Mouse (Mus musculus): ENCODE data around the gene Ackr3. TPM values are rescaled to one million over a fixed set of nuclear protein-coding genes. Genes with fewer than 3 reads are reported as not detected.

The Ackr3 gene
- polyA plus RNA-seq, 1 experiment from 2014 or later, result 27.4 TPM

DNA sequence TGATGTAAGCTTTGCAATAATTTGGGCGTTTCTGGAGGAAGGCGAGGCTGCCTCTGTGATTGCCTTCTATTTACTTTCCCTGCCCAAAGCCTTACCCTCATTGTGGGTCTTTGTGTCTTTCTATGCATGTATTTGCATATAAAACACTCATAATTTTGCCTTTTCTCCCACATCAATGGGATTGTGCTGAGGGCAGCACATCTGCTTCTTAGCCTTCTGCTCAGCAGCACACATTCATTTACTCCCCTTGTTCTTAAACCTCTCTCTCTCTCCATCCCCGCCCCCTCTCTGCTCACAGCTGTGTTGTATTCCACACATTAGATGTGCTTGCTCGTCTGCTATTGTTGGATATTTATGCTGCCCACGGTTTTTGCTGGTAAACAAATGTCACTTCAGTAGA, 5.3 kb downstream of the Ackr3 start:
- Histone ChIP-seq H3K4me2 (ENCODE audit: low read depth, low read length) (no peak overlapping the region; the same call in 1 of the 2 replicates), H3K9ac (ENCODE audit: low read length) (no peak overlapping the region), H3K27me3 (ENCODE audit: control insufficient read depth, insufficient read depth, low read depth, low read length) (peaks cover 4% of the 10 kb centered on the region; the same call in 1 of the 2 replicates), H3K9me3 (ENCODE audit: control insufficient read depth, low read length) (no peaks in the 10 kb centered on the region), H3K36me3 (ENCODE audit: control insufficient read depth, insufficient read depth, low read length) (no peaks in the 10 kb centered on the region), H3K4me1 (replicated peaks; ENCODE audit: control insufficient read depth, insufficient read depth, low read length) (peaks cover 5% of the 10 kb centered on the region), H3K4me3 (ENCODE audit: low read length) (no peak overlapping the region), H3K27ac (ENCODE audit: low read length) (no peak overlapping the region)
- 76% methylated on average over 5 of the region's 5 CpGs for WGBS
- no peak for ATAC-seq (ENCODE audit: low read depth)

DNA sequence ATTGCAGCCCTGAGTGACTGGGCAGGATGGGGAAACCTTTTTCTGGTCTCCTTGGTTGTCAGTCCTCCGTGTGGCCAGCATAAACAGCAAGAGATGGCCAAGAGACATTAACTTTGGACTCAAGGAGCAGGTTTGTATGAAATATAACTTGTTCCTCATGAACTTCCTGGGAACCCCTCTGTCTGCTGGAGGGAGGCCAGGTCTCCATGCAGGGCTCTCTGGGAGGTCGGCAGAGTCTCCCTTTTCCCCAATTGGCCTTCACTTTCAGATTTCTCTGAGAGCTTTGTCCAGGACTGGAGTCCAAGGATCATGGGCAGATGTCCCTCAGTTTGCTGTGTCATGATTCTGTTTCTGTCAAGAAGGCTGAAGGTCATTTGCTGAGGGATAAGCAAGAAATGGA, 6.0 kb downstream of the Ackr3 start:
- Histone ChIP-seq H3K4me1 (replicated peaks; ENCODE audit: control insufficient read depth, insufficient read depth, low read length) (0 out of 2 replicates have a peak, but pooled peaks cover 2% of the 10 kb centered on the region), H3K27me3 (ENCODE audit: control insufficient read depth, insufficient read depth, low read depth, low read length) (peaks cover 4% of the 10 kb centered on the region; the same call in 1 of the 2 replicates), H3K9ac (ENCODE audit: low read length) (no peak overlapping the region), H3K9me3 (ENCODE audit: control insufficient read depth, low read length) (no peaks in the 10 kb centered on the region), H3K4me3 (ENCODE audit: low read length) (no peak overlapping the region), H3K27ac (ENCODE audit: low read length) (no peak overlapping the region), H3K4me2 (ENCODE audit: low read depth, low read length) (no peak overlapping the region), H3K36me3 (ENCODE audit: control insufficient read depth, insufficient read depth, low read length) (no peaks in the 10 kb centered on the region)
- WGBS, result 40% methylated on average over 2 of the region's 2 CpGs
- no peak for ATAC-seq (ENCODE audit: low read depth)

DNA sequence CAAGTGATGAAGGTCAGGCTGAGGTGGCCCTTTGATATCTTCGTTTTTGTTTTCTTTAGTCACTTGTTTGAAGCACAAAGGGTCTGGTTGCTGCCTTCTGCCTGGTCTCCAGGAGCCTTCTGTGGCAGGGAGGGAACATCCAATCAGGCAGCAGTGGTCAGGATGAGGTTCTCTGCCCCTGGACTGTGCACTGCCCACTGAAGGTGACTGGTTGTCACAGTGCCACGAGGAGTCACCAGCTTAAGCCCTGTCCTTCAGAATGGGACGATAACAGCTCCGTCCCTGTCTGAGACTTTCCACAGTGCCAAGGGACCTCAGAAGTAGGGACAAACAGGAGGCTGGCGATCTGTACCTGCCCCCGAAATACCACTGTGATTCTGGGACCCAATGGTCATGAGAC, 6.6 kb downstream of the Ackr3 start:
- Histone ChIP-seq H3K27ac (ENCODE audit: low read length) (no peak overlapping the region), H3K4me3 (ENCODE audit: low read length) (no peak overlapping the region), H3K4me2 (ENCODE audit: low read depth, low read length) (no peak overlapping the region), H3K9ac (ENCODE audit: low read length) (no peak overlapping the region), H3K27me3 (ENCODE audit: control insufficient read depth, insufficient read depth, low read depth, low read length) (peaks cover 2% of the 10 kb centered on the region; the same call in 1 of the 2 replicates), H3K9me3 (ENCODE audit: control insufficient read depth, low read length) (no peaks in the 10 kb centered on the region), H3K4me1 (replicated peaks; ENCODE audit: control insufficient read depth, insufficient read depth, low read length) (0 out of 2 replicates have a peak, but pooled peaks cover 2% of the 10 kb centered on the region), H3K36me3 (ENCODE audit: control insufficient read depth, insufficient read depth, low read length) (no peaks in the 10 kb centered on the region)
- ATAC-seq (ENCODE audit: low read depth), result no peak
- 75% methylated on average over 6 of the region's 6 CpGs for WGBS

DNA sequence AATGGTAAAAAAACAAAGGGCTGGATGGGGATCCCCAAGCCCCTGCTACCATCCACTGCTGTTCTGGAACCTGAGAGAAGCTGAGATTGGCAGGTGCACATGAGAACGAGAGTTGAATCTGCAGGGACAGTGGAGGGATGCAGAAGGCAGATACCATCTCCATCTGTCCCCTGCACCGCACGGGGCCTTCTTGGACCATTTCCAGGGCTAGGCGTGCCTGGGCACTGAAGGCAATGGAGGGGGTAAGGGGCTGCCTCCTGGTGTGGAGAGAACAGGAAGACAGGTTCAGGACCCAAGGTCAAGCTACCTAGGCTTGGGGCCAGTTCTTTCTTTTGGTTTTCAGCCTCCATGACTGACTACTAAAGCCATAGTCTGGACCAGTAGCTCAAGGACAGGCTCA, 7.0 kb downstream of the Ackr3 start:
- Histone ChIP-seq H3K36me3 (ENCODE audit: control insufficient read depth, insufficient read depth, low read length) (no peaks in the 10 kb centered on the region), H3K4me3 (ENCODE audit: low read length) (no peak overlapping the region), H3K27me3 (ENCODE audit: control insufficient read depth, insufficient read depth, low read depth, low read length) (peaks cover 2% of the 10 kb centered on the region; the same call in 1 of the 2 replicates), H3K9ac (ENCODE audit: low read length) (no peak overlapping the region), H3K4me1 (replicated peaks; ENCODE audit: control insufficient read depth, insufficient read depth, low read length) (0 out of 2 replicates have a peak, but pooled peaks cover 2% of the 10 kb centered on the region), H3K27ac (ENCODE audit: low read length) (no peak overlapping the region), H3K9me3 (ENCODE audit: control insufficient read depth, low read length) (no peaks in the 10 kb centered on the region), H3K4me2 (ENCODE audit: low read depth, low read length) (no peak overlapping the region)
- 69% methylated on average over 4 of the region's 4 CpGs for WGBS
- ATAC-seq (ENCODE audit: low read depth), result no peak

DNA sequence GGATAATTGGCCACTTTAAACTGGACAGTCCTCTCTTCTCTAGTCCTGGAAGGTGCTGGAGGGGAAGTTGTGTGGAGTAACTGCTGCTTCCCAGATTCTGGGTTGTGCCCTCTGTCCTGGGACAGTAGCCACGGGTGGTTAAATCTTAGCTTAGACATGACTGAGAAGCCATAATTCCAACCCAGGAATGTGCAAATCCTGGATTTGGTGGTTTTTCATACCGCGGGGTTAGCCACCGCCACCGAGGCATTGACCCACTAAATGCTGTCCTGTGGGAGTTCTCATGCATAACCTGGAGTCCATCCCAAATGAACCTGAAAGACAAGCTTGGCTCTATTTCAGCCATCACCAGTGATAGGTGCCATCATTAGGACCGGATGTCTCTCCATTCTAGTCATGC, 8.6 kb downstream of the Ackr3 start:
- ATAC-seq (ENCODE audit: low read depth), result no peak
- Histone ChIP-seq H3K4me2 (ENCODE audit: low read depth, low read length) (no peak overlapping the region), H3K36me3 (ENCODE audit: control insufficient read depth, insufficient read depth, low read length) (no peaks in the 10 kb centered on the region), H3K27ac (ENCODE audit: low read length) (no peak overlapping the region), H3K4me1 (replicated peaks; ENCODE audit: control insufficient read depth, insufficient read depth, low read length) (0 out of 2 replicates have a peak, but pooled peaks cover 2% of the 10 kb centered on the region), H3K27me3 (ENCODE audit: control insufficient read depth, insufficient read depth, low read depth, low read length) (no peaks in the 10 kb centered on the region; the same call in 1 of the 2 replicates), H3K9me3 (ENCODE audit: control insufficient read depth, low read length) (no peaks in the 10 kb centered on the region), H3K4me3 (ENCODE audit: low read length) (no peak overlapping the region), H3K9ac (ENCODE audit: low read length) (no peak overlapping the region)
- 90% methylated on average over 6 of the region's 6 CpGs for WGBS

DNA sequence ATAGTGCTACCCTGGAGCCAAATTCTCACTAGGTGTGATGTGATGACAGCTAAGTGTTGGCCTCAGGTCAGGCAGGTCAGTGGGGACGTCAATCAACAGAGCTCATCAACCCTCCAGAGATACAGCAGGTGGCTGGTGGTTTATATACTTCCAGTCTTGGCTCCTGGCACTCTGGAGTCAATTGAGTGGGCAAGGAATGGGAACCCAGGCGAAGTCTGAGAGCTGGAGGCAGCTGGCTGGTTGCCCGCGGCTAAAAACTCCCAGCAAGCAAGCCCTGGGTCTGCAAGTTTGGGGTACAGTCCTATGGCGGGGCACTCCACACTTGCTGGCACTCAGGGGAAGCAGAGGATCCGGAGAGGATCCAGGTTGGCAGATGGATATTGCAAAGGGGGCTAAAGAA, 9.1 kb downstream of the Ackr3 start:
- Histone ChIP-seq H3K9ac (ENCODE audit: low read length) (no peak overlapping the region), H3K9me3 (ENCODE audit: control insufficient read depth, low read length) (0 out of 2 replicates have a peak, but pooled peaks cover 3% of the 10 kb centered on the region), H3K27me3 (ENCODE audit: control insufficient read depth, insufficient read depth, low read depth, low read length) (no peaks in the 10 kb centered on the region; the same call in 1 of the 2 replicates), H3K27ac (ENCODE audit: low read length) (no peak overlapping the region), H3K4me2 (ENCODE audit: low read depth, low read length) (no peak overlapping the region), H3K4me1 (replicated peaks; ENCODE audit: control insufficient read depth, insufficient read depth, low read length) (0 out of 2 replicates have a peak, but pooled peaks cover 2% of the 10 kb centered on the region), H3K36me3 (ENCODE audit: control insufficient read depth, insufficient read depth, low read length) (no peaks in the 10 kb centered on the region), H3K4me3 (ENCODE audit: low read length) (no peak overlapping the region)
- WGBS, result 64% methylated on average over 6 of the region's 6 CpGs
- no peak for ATAC-seq (ENCODE audit: low read depth)

DNA sequence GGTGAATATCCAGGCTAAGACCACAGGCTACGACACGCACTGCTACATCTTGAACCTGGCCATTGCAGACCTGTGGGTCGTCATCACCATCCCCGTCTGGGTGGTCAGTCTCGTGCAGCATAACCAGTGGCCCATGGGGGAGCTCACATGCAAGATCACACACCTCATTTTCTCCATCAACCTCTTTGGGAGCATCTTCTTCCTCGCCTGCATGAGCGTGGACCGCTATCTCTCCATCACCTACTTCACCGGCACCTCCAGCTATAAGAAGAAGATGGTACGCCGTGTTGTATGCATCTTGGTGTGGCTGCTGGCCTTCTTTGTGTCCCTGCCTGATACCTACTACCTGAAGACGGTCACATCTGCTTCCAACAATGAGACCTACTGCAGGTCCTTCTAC, 10.2 kb downstream of the Ackr3 start:
- H3K27me3 ChIP-seq (ENCODE audit: control insufficient read depth, insufficient read depth, low read depth, low read length), result no peaks in the 10 kb centered on the region; the same call in 1 of the 2 replicates
- no peak overlapping the region for H3K27ac ChIP-seq (ENCODE audit: low read length)
- H3K4me1 ChIP-seq (replicated peaks; ENCODE audit: control insufficient read depth, insufficient read depth, low read length), result 0 out of 2 replicates have a peak, but pooled peaks cover under 1% of the 10 kb centered on the region
- no peak overlapping the region for H3K4me3 ChIP-seq (ENCODE audit: low read length)
- no peak overlapping the region for H3K4me2 ChIP-seq (ENCODE audit: low read depth, low read length)
- ATAC-seq (ENCODE audit: low read depth), result no peak
- H3K9ac ChIP-seq (ENCODE audit: low read length), result no peak overlapping the region
- 96% methylated on average over 12 of the region's 12 CpGs for WGBS
- H3K36me3 ChIP-seq (ENCODE audit: control insufficient read depth, insufficient read depth, low read length), result no peaks in the 10 kb centered on the region
- 0 out of 2 replicates have a peak, but pooled peaks cover 5% of the 10 kb centered on the region for H3K9me3 ChIP-seq (ENCODE audit: control insufficient read depth, low read length)

DNA sequence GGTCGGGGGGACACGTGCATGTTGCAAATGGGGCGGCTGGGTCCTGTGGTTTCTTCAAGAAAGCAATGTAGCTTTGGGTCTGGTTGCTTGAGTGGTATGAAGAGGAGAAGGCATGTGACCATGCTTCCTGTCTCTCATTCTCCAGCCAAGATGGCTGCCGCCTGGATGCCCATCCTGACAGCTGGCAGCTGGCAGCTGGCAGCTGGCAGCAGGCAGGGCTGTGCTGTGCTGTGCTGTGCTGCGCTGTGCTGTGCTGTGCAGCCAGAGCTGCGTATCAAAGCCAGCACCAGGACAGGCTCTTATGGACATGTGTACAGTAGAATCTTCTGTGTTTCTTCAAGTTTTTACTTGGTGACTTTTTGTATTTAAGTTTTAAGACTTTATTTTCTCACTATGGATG, 11.1 kb downstream of the Ackr3 start:
- H3K9ac ChIP-seq (ENCODE audit: low read length), result no peak overlapping the region
- no peak overlapping the region for H3K4me3 ChIP-seq (ENCODE audit: low read length)
- no peaks in the 10 kb centered on the region for H3K4me1 ChIP-seq (replicated peaks; ENCODE audit: control insufficient read depth, insufficient read depth, low read length)
- 0 out of 2 replicates have a peak, but pooled peaks cover 5% of the 10 kb centered on the region for H3K9me3 ChIP-seq (ENCODE audit: control insufficient read depth, low read length)
- WGBS, result 73% methylated on average over 6 of the region's 6 CpGs
- no peak overlapping the region for H3K27ac ChIP-seq (ENCODE audit: low read length)
- no peaks in the 10 kb centered on the region for H3K36me3 ChIP-seq (ENCODE audit: control insufficient read depth, insufficient read depth, low read length)
- no peak for ATAC-seq (ENCODE audit: low read depth)
- no peaks in the 10 kb centered on the region; the same call in 1 of the 2 replicates for H3K27me3 ChIP-seq (ENCODE audit: control insufficient read depth, insufficient read depth, low read depth, low read length)
- no peak overlapping the region for H3K4me2 ChIP-seq (ENCODE audit: low read depth, low read length)

DNA sequence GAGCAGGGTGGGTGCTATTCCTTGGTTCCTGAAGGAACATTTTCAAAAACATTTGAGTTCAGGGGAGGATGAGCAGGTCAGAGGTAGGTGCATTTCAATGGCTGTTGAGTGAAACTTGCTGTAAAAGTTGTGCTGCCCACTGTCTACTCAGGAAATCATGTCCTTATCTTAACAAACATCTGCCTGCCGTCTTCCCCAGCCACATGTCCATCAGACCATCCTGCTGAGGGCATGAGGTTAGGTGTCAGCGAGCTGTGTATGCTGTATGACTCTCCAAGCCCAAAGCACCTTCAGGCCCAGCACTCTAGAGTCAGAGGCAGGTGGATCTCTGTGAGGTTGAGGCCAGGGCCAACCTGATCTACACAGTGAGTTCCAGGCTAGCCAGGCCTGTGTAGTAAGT, 12.1 kb downstream of the Ackr3 start:
- Histone ChIP-seq H3K9ac (ENCODE audit: low read length) (no peak overlapping the region), H3K36me3 (ENCODE audit: control insufficient read depth, insufficient read depth, low read length) (no peaks in the 10 kb centered on the region)
- 29% methylated on average over 2 of the region's 2 CpGs for WGBS

More for the DNA sequence above, 12.1 kb downstream of the Ackr3 start:
- no peak overlapping the region for H3K4me2 ChIP-seq (ENCODE audit: low read depth, low read length)
- no peaks in the 10 kb centered on the region; the same call in 1 of the 2 replicates for H3K27me3 ChIP-seq (ENCODE audit: control insufficient read depth, insufficient read depth, low read depth, low read length)
- H3K9me3 ChIP-seq (ENCODE audit: control insufficient read depth, low read length), result 0 out of 2 replicates have a peak, but pooled peaks cover 5% of the 10 kb centered on the region
- no peaks in the 10 kb centered on the region for H3K4me1 ChIP-seq (replicated peaks; ENCODE audit: control insufficient read depth, insufficient read depth, low read length)
- H3K27ac ChIP-seq (ENCODE audit: low read length), result no peak overlapping the region
- ATAC-seq (ENCODE audit: low read depth), result no peak
- H3K4me3 ChIP-seq (ENCODE audit: low read length), result no peak overlapping the region

Measured in lung, embryonic 16.5 days (tissue).